Mouse (Mus musculus): ENCODE data around the gene Zfyve1.

Zfyve1 gene

DNA sequence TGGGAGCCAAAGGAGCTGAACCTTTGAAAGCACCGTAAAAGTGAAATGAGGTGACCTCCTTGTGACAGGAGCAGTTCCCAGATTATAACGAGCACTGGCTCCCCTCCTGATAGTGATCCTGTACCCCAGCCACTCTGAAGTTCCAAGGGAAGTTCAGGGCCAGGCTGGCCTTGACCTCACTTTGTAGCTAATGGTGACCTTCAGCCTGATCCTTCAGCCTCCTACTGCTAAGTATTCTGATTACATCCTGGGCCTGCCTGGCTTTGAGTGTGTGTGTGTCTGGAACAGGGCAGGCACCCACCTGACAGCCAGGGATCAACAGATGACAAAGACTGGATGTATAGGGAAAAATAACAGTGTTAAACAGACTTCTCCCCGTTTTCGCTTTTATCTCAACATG is 73.1 kb downstream of the Zfyve1 start:
- peak; percentile 86 for DNase-seq (ENCODE audit: low read depth, low spot score)

DNA sequence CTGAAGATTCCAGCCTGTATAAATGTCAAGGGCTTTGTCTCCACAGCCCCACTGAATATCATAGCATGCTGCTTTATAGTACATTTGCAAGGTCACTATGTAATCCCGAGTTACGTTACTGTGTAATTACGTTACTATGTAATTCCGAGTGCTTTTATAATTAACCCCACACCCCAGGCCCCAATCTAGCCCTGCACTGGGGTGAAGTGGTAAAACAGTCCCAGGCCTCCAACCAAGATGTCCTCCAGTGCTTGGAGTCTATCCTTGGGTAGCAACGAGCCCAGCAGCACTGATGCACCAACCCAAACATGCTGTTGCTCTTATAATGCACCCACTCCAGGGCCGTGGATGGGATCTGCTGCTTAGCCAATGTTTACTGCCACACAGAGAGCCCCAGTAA is 74.0 kb downstream of the Zfyve1 start:
- no peak for DNase-seq (ENCODE audit: low read depth, low spot score)

DNA sequence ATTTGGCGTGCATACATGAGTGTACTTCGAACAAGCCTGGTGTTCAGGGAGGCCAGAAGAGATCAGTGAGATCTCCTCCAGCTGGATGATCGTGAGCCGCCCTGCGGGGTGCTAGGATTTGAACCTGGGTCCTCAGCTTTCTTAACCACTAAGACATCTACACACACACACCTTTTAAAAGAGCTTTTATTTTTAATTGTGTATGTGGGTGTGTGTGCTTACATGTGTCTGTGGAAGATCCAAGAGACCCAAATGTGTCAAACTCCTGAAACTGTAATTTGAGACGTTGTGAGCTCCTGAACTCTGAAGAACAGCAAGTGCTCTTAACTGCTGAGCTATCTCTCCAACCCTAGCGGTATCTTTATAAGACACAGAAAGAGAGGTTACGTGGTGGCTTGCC is 75.9 kb downstream of the Zfyve1 start:
- no peak for DNase-seq (ENCODE audit: low read depth, low spot score)

DNA sequence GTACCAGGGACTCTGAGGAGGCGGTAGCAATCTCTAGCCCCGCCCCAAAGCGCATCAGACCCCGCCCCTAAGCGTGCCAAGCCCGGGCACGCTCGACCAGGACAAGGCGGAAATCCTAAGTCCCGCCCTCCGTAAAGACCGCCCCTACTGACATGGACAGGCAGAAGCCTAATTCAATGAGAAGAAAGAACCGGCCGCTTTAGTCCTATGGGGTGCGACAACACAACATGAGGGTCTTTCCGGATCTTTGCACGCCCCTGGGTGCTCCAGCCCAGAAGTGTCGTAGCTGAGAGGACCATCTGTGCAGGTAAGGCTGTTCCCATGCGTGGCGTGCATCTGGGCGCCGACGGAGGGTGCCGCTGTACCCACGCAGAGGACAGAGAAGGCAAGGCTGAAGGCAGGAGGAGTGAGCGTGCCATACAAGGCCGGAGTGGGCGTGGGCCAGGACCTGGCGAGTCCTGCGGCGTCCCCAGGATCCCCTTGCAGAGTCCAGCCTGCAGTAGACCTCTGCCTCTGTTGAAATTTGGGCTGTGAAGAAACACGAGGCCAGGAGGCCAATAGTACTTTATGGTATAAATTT is 76.6 kb downstream of the Zfyve1 start, which contains the start of gene Dcaf4:
Gene Dcaf4 (plus strand): TSS at position 156 of the 580 bp plus-strand sequence.
- DNase-seq (ENCODE audit: low read depth, low spot score): peak; percentile 99

DNA sequence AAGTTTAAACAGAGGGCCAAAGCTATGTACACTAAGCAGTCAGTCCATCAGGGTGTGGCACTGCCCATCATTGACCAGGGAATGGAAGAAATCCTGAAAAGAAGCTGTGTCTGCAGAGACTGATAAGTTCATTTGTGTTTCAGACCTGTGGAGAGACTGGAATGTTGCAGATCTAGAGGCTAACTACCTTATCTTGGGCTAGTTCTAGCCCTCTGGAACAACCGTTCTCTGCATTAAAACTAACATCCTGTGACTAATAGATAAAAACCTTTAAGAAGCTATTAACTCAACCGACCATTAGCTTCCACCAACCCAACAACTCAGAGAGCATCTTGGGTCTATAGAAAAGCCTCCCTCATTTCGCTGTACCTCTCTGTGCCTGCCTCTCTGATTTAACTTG is 79.4 kb downstream of the Zfyve1 start:
- DNase-seq (ENCODE audit: low read depth, low spot score): no peak

DNA sequence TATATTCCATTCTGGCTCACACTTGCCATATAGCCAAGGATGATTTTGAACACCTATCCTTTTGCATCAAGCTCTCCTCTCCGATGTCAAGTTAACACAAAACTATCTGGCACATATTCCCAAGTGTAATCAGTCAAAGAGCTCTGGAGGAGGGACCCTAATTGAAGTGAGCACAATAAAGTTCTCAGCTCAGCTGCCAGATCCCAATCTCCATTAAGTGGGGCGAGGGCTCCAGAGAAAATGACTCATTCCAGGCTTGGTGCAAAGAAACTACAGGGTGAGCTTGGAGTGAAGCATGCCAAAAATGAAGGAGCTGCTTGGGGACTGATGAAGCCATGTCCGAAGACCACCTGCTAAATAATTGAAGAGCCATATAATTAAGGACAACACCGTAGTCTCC is 82.8 kb downstream of the Zfyve1 start:
- no peak for DNase-seq (ENCODE audit: low read depth, low spot score)

DNA sequence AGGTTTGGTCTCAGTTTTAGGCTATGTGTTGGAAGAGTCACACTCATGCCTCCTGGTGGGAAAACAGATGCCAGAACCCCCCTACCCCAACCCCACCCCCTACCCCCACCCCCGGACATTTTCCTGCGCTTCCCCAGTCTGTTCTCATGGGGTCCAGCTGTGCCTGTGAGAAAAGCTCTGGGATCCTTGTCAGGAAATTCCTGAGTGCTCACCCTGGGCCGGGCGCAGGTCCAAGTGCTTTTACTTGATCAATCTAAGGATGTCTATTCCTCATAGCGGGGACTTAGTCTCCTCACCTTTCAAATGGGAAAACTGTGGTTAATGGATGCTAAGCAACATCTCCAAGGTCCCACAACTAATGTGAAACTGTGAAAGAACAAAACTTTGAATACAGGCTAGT is 83.8 kb downstream of the Zfyve1 start:
- no peak for DNase-seq (ENCODE audit: low read depth, low spot score)

DNA sequence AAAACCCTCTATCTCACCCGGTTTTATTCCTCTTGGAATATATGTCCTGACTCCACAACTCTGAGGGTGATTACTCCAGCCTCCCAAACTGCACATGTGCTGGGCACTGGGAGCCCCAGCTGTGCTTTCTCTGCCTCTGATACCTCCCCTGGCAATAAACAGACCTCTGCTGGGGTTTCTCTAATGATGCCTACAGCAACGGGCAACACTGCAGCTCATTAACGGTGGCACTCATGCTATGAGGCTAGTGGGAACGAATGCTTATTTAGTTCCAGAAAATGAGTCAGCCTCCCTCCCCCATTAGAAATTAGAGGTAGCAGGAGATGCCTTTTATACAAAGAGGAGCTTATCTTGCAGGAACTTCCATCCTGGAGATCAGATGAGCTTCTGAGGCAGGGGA is 84.2 kb downstream of the Zfyve1 start:
- DNase-seq (ENCODE audit: low read depth, low spot score): no peak

DNA sequence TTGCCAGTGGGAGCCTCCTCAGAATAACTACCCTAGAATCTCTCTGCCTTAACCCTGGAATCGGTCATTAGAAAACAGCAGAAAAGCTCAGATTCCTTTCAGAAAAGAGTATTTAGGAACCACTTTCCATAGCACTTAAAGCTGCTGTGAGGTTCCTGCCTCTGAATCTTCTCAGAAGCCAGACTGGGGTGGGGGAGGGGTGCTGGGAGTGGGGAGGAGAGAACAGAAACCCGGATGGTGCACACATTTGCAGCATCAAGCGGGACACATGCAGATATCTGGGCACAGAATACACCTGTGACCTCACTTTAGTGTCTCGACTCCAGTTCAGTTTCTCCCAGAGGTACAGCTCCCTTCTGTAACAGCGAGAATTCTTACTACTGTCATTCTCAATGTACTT is 86.4 kb downstream of the Zfyve1 start:
- peak; percentile 60 for DNase-seq (ENCODE audit: low read depth, low spot score)

DNA sequence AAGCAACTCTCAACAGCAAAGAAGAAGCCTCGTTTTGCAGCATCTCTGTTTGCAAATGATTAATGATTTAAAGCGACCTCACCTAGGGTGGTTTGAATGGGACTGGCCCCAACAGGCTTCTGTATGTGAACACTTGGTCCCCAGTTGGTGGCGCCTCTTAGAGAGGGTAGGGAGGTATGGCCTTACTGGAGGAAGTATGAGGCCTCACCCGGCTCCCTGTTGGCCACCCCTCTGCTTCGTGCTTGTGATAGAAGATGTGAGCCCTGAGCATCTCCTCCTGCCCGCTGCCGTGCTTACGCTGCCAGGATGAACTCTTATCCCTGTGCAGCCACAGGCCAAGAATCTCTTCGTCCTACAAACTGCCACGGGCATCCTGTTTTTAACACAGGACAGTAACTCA is 90.5 kb downstream of the Zfyve1 start:
- no peak for DNase-seq (ENCODE audit: low read depth, low spot score)

DNA sequence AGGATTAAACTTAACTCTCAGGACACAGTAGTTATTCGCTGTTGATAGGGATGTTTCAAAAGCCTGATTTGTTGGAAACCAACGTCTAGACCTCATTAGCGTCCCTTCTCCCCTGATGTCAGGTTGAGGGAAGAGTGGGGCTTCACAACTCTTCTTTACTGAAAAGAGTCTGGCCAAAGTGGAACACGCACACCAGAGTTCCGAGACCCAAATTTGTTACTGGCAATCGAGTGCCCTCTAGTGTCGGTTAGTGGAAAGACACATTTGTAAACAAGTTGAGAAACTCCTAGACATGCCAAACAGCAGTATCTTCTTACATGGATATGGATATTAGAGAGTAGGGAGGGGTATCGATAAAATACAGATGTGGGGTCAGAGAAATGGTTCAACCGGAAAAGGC is 94.8 kb downstream of the Zfyve1 start:
- peak; percentile 81 for DNase-seq (ENCODE audit: low read depth, low spot score)

DNA sequence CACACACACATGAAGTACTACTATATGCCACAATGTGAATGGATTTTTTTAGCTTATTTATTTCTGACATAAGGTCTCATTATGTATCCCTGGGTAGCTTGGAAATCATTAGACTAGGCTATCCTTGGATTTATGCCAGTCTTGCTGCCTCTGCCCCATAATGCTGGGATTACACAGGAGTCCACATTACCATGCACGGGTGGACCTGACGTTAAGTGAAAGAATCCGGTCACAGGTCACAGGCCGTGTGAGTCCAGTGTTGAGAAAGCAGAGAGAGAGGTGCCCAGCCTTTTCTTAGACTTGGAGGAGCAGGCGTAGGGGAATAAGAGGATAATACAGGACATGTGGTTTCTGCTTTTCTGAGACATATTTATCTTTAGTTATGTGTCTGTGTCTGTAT is 97.8 kb downstream of the Zfyve1 start:
- no peak for DNase-seq (ENCODE audit: low read depth, low spot score)

DNA sequence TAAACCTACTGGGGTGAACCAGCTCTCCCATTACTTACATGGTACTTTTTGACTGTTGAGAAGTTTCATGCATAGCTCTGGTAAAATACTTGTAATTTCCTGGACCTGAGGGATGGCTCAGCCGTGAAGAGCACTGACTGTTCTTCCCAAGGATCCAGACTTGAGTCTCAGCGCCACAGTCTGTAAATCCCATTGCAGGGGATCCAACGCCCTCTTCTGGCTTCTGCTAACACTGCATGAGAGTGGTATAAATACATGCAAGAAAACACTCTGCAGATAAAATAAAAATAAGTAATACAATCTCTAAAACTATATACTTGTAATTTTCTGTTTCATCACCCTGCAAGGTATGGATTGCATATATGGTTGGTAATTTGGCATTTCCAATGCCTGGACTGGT is 99.1 kb downstream of the Zfyve1 start:
- DNase-seq (ENCODE audit: low read depth, low spot score): peak; percentile 73

DNA sequence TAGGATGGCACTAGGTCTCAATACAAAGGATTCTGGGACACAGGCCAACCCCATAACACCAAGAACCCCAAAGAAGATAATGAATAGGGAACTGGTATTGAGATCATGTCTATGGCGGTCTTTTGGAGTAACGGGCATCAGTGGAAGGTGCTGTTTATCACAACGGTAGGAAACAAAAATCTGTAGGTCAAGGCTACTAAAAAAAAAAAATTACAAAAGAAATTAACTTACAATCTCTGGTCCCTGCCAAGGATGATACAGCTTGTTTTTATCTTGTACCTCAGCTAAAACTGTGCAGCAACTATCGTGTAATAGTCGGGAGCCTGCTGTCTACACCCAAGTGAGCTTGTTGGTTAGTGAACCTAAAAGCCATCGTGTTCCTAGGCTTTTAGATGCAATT is 100.3 kb downstream of the Zfyve1 start:
- DNase-seq (ENCODE audit: low read depth, low spot score): no peak

Data from R1 (cell line).